Mouse (Mus musculus) monocyte, adult 59 days (primary cell): ENCODE measurements around the gene Grk1. TPM values are rescaled to one million over a fixed set of nuclear protein-coding genes. Genes with fewer than 3 reads are reported as not detected.

Source experiments
- total RNA-seq, 2 experiments: library from RNA; stranded (reverse); gene quantifications; one replicate each; pipeline ENCODE4 v1.2.4; 2023

Grk1 gene
- not detected for total RNA-seq

GRCm38 (mm10) chr8:13404666-13405131, at the start of gene Grk1:
Gene Grk1 (plus strand): TSS chr8:13405081.

GRCm38 (mm10) chr8:13396725-13397124, 8.2 kb upstream of the Grk1 start, which contains the start of gene Atp4b:
Gene Atp4b (minus strand): TSS chr8:13396825.

GRCm38 (mm10) chr8:13434889-13435288, 30.0 kb downstream of the Grk1 start, which contains the start of gene Tmem255b:
Gene Tmem255b (plus strand): TSS chr8:13435189.

Other genes starting within 250 kb of the Grk1 start
- gene Lamp1, start 245.9 kb upstream of the Grk1 start, total RNA-seq = 100 to 1,000 TPM; 702 to 772 TPM
- not detected for gene Grtp1, start 204.5 kb upstream of the Grk1 start, total RNA-seq
- not detected for gene Adprhl1, start 150.9 kb upstream of the Grk1 start, total RNA-seq
- 10 to 100 TPM; 12.9 to 18.5 TPM for gene Dcun1d2, start 117.0 kb upstream of the Grk1 start, total RNA-seq
- gene Tmco3, start 116.9 kb upstream of the Grk1 start, total RNA-seq = 10 to 100 TPM; 26.8 to 29.1 TPM
- gene Tfdp1, start 66.3 kb upstream of the Grk1 start, total RNA-seq = 10 to 100 TPM; 33.9 to 34.6 TPM
- not detected for gene Atp4b, start 8.3 kb upstream of the Grk1 start, total RNA-seq
- gene Tmem255b, start 30.1 kb downstream of the Grk1 start, total RNA-seq = not detected
- 1 to 10 TPM; 2.7 to 4.6 TPM for gene Gas6, start 89.4 kb downstream of the Grk1 start, total RNA-seq
- 1 to 10 TPM; 6.1 to 9.5 TPM for gene 1700029H14Rik, start 157.4 kb downstream of the Grk1 start, total RNA-seq